Mouse (Mus musculus): ENCODE data around the gene Umad1. TPM values are rescaled to one million over a fixed set of nuclear protein-coding genes. Genes with fewer than 3 reads are reported as not detected.

Umad1 gene
- polyA plus RNA-seq, 1 experiment from 2014 or later = 19.7 TPM

GRCm38 (mm10) chr6:8430610-8431234 is 171.6 kb downstream of the Umad1 start:
- 92% methylated on average over 9 of the region's 9 CpGs for WGBS
- Histone ChIP-seq H3K4me1 (ENCODE audit: control insufficient read depth, insufficient read depth, low read length) (no peaks in the 10 kb centered on the region), H3K9ac (replicated peaks; ENCODE audit: low read length) (no peak overlapping the region), H3K27me3 (ENCODE audit: control insufficient read depth, insufficient read depth, low read length) (no peaks in the 10 kb centered on the region), H3K36me3 (replicated peaks; ENCODE audit: control insufficient read depth, insufficient read depth, low read depth, low read length) (no peaks in the 10 kb centered on the region), H3K4me3 (ENCODE audit: low read depth, low read length) (no peak overlapping the region), H3K9me3 (replicated peaks; ENCODE audit: control insufficient read depth, low read length) (no peaks in the 10 kb centered on the region), H3K27ac (replicated peaks; ENCODE audit: low read depth, low read length) (no peak overlapping the region), H3K4me2 (ENCODE audit: low read depth, low read length) (no peak overlapping the region)
- DNase-seq (ENCODE audit: low spot score) = no peak
- no peak for ATAC-seq (replicated peaks; ENCODE audit: insufficient number of reproducible peaks, low FRiP score, low TSS enrichment, low read depth)

- H3K27ac ChIP-seq (replicated peaks; ENCODE audit: low read depth, low read length) = no peak overlapping the region
- DNase-seq (ENCODE audit: low spot score) (no peak), ATAC-seq (replicated peaks; ENCODE audit: insufficient number of reproducible peaks, low FRiP score, low TSS enrichment, low read depth) (no peak)
- no peak overlapping the region for H3K9ac ChIP-seq (replicated peaks; ENCODE audit: low read length)
- H3K27me3 ChIP-seq (ENCODE audit: control insufficient read depth, insufficient read depth, low read length) = no peaks in the 10 kb centered on the region
- H3K4me1 ChIP-seq (ENCODE audit: control insufficient read depth, insufficient read depth, low read length) = no peaks in the 10 kb centered on the region
- WGBS = 89% methylated on average over 9 of the region's 9 CpGs
- no peaks in the 10 kb centered on the region for H3K9me3 ChIP-seq (replicated peaks; ENCODE audit: control insufficient read depth, low read length)
- H3K4me2 ChIP-seq (ENCODE audit: low read depth, low read length) = no peak overlapping the region
- H3K4me3 ChIP-seq (ENCODE audit: low read depth, low read length) = no peak overlapping the region
- no peaks in the 10 kb centered on the region for H3K36me3 ChIP-seq (replicated peaks; ENCODE audit: control insufficient read depth, insufficient read depth, low read depth, low read length)
Measured at GRCm38 (mm10) chr6:8433179-8433578, 174.1 kb downstream of the Umad1 start.

DNA sequence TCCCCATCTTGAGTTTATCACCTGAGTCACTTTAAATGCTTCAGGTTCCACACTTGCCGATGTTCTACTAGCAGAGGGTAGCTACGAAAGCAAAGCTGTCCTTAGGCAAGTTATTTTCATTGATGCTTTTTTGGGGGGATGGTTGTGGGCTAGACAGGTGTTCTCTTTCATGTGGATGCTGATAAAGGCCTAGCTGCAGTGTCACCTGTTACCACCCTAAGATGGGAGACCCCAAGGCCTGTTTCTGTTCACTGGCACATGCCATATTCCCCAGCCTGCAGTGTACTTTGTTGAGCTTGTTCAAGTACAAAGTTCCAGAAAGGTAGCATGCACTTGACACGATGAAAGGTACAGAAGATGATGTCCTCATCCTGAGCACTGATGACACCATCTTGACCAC is 178.8 kb downstream of the Umad1 start:
- Histone ChIP-seq H3K27me3 (ENCODE audit: control insufficient read depth, insufficient read depth, low read length) (no peaks in the 10 kb centered on the region), H3K9me3 (replicated peaks; ENCODE audit: control insufficient read depth, low read length) (no peaks in the 10 kb centered on the region), H3K4me1 (ENCODE audit: control insufficient read depth, insufficient read depth, low read length) (no peaks in the 10 kb centered on the region), H3K27ac (replicated peaks; ENCODE audit: low read depth, low read length) (no peak overlapping the region), H3K9ac (replicated peaks; ENCODE audit: low read length) (no peak overlapping the region), H3K36me3 (replicated peaks; ENCODE audit: control insufficient read depth, insufficient read depth, low read depth, low read length) (no peaks in the 10 kb centered on the region), H3K4me2 (ENCODE audit: low read depth, low read length) (no peak overlapping the region), H3K4me3 (ENCODE audit: low read depth, low read length) (no peak overlapping the region)
- WGBS = 95% methylated on average over 3 of the region's 3 CpGs
- ATAC-seq (replicated peaks; ENCODE audit: insufficient number of reproducible peaks, low FRiP score, low TSS enrichment, low read depth) (no peak), DNase-seq (ENCODE audit: low spot score) (no peak)

- H3K27ac ChIP-seq (replicated peaks; ENCODE audit: low read depth, low read length) = no peak overlapping the region
- H3K4me1 ChIP-seq (ENCODE audit: control insufficient read depth, insufficient read depth, low read length) = no peaks in the 10 kb centered on the region
- WGBS = 85% methylated on average over 3 of the region's 3 CpGs
- DNase-seq (ENCODE audit: low spot score) (no peak), ATAC-seq (replicated peaks; ENCODE audit: insufficient number of reproducible peaks, low FRiP score, low TSS enrichment, low read depth) (no peak)
- H3K9ac ChIP-seq (replicated peaks; ENCODE audit: low read length) = no peak overlapping the region
- H3K9me3 ChIP-seq (replicated peaks; ENCODE audit: control insufficient read depth, low read length) = no peaks in the 10 kb centered on the region
- no peaks in the 10 kb centered on the region for H3K36me3 ChIP-seq (replicated peaks; ENCODE audit: control insufficient read depth, insufficient read depth, low read depth, low read length)
- no peak overlapping the region for H3K4me3 ChIP-seq (ENCODE audit: low read depth, low read length)
- H3K27me3 ChIP-seq (ENCODE audit: control insufficient read depth, insufficient read depth, low read length) = no peaks in the 10 kb centered on the region
- H3K4me2 ChIP-seq (ENCODE audit: low read depth, low read length) = no peak overlapping the region
Measured at GRCm38 (mm10) chr6:8441814-8442213, 182.7 kb downstream of the Umad1 start.

DNA sequence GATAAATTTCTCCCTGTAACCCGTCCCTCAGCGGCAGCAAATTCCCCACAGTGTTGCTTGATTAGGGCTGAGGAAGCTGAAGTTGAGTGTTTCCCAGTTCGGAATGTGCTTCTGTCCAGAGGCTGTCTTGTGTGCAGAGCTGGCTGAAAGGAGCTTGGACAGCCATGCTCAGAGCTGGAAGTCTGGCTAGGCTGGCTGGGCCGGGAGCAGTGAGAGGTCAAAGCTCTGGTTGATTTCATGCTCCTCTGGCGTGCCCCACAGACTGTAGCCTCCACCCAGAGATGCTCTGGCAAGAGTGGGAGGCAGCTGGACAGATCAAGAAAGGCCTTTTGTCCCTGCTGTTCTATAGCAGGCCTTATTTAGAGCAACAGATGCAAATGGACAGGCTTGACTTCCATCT is 187.7 kb downstream of the Umad1 start:
- Histone ChIP-seq H3K27ac (replicated peaks; ENCODE audit: low read depth, low read length) (no peak overlapping the region), H3K27me3 (ENCODE audit: control insufficient read depth, insufficient read depth, low read length) (no peaks in the 10 kb centered on the region), H3K36me3 (replicated peaks; ENCODE audit: control insufficient read depth, insufficient read depth, low read depth, low read length) (no peaks in the 10 kb centered on the region), H3K4me1 (ENCODE audit: control insufficient read depth, insufficient read depth, low read length) (no peaks in the 10 kb centered on the region), H3K4me3 (ENCODE audit: low read depth, low read length) (no peak overlapping the region), H3K4me2 (ENCODE audit: low read depth, low read length) (no peak overlapping the region), H3K9me3 (replicated peaks; ENCODE audit: control insufficient read depth, low read length) (no peaks in the 10 kb centered on the region), H3K9ac (replicated peaks; ENCODE audit: low read length) (no peak overlapping the region)
- peak; percentile 6 for DNase-seq (ENCODE audit: low spot score)
- ATAC-seq (replicated peaks; ENCODE audit: insufficient number of reproducible peaks, low FRiP score, low TSS enrichment, low read depth) = no peak
- WGBS = 36% methylated on average over 5 of the region's 5 CpGs

- no peak overlapping the region for H3K9ac ChIP-seq (replicated peaks; ENCODE audit: low read length)
- no peaks in the 10 kb centered on the region for H3K27me3 ChIP-seq (ENCODE audit: control insufficient read depth, insufficient read depth, low read length)
- 80% methylated on average over 5 of the region's 5 CpGs for WGBS
- no peak overlapping the region for H3K4me2 ChIP-seq (ENCODE audit: low read depth, low read length)
- no peak overlapping the region for H3K27ac ChIP-seq (replicated peaks; ENCODE audit: low read depth, low read length)
- H3K36me3 ChIP-seq (replicated peaks; ENCODE audit: control insufficient read depth, insufficient read depth, low read depth, low read length) = no peaks in the 10 kb centered on the region
- no peak overlapping the region for H3K4me3 ChIP-seq (ENCODE audit: low read depth, low read length)
- ATAC-seq (replicated peaks; ENCODE audit: insufficient number of reproducible peaks, low FRiP score, low TSS enrichment, low read depth) (no peak), DNase-seq (ENCODE audit: low spot score) (no peak)
- no peaks in the 10 kb centered on the region for H3K4me1 ChIP-seq (ENCODE audit: control insufficient read depth, insufficient read depth, low read length)
- no peaks in the 10 kb centered on the region for H3K9me3 ChIP-seq (replicated peaks; ENCODE audit: control insufficient read depth, low read length)
Measured at GRCm38 (mm10) chr6:8455599-8455998, 196.5 kb downstream of the Umad1 start.

DNA sequence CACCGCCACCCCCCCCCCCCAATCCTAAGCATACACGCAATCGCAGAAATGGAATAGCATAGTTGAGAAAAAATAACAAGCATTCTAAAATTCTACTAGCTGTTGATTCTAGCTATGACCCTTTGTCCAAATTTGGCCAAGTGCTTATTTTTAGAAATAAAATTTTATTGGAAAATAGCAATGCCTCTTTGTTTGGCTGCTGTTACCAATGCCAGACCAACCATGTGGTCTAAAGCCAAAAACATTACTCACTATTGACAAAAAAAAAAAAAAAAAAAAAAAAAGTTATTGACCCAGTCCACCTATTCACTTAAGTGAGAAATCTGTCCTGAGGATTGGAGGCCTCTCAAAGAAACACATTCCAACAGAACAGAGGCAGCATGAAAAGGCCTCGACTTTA is 199.5 kb downstream of the Umad1 start:
- Histone ChIP-seq H3K36me3 (replicated peaks; ENCODE audit: control insufficient read depth, insufficient read depth, low read depth, low read length) (no peaks in the 10 kb centered on the region), H3K4me2 (ENCODE audit: low read depth, low read length) (no peak overlapping the region), H3K27ac (replicated peaks; ENCODE audit: low read depth, low read length) (no peak overlapping the region), H3K9ac (replicated peaks; ENCODE audit: low read length) (no peak overlapping the region), H3K27me3 (ENCODE audit: control insufficient read depth, insufficient read depth, low read length) (no peaks in the 10 kb centered on the region), H3K4me3 (ENCODE audit: low read depth, low read length) (no peak overlapping the region), H3K9me3 (replicated peaks; ENCODE audit: control insufficient read depth, low read length) (no peaks in the 10 kb centered on the region), H3K4me1 (ENCODE audit: control insufficient read depth, insufficient read depth, low read length) (no peaks in the 10 kb centered on the region)
- ATAC-seq (replicated peaks; ENCODE audit: insufficient number of reproducible peaks, low FRiP score, low TSS enrichment, low read depth) (no peak), DNase-seq (ENCODE audit: low spot score) (no peak)
- 94% methylated on average over 4 of the region's 4 CpGs for whole genome bisulfite sequencing

DNA sequence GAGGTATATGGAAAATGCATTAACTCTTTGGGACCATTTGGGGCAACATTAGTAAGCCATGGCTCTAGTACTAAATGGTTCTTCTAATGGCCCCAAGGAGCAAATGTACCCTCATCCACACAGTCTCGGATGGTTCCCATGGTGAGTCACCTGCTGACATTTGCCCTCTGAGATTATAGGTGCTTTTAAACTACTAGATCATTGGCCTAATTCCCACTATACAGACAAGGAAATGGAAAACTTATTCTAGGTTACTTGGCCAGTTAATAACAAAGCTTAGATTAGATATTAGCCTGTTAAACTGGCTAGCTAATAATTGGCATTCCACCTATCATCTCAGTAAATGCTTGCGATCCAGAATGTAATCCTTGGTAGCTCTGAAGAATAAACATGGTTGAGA is 203.4 kb downstream of the Umad1 start:
- ATAC-seq (replicated peaks; ENCODE audit: insufficient number of reproducible peaks, low FRiP score, low TSS enrichment, low read depth) = no peak
- Histone ChIP-seq H3K9me3 (replicated peaks; ENCODE audit: control insufficient read depth, low read length) (no peaks in the 10 kb centered on the region), H3K4me1 (ENCODE audit: control insufficient read depth, insufficient read depth, low read length) (no peaks in the 10 kb centered on the region), H3K27ac (replicated peaks; ENCODE audit: low read depth, low read length) (no peak overlapping the region), H3K4me2 (ENCODE audit: low read depth, low read length) (no peak overlapping the region), H3K27me3 (ENCODE audit: control insufficient read depth, insufficient read depth, low read length) (no peaks in the 10 kb centered on the region), H3K9ac (replicated peaks; ENCODE audit: low read length) (no peak overlapping the region), H3K4me3 (ENCODE audit: low read depth, low read length) (no peak overlapping the region), H3K36me3 (replicated peaks; ENCODE audit: control insufficient read depth, insufficient read depth, low read depth, low read length) (no peaks in the 10 kb centered on the region)
- no peak for DNase-seq (ENCODE audit: low spot score)
- 89% methylated on average over 2 of the region's 2 CpGs for WGBS

Data from embryonic facial prominence, embryonic 11.5 days (tissue).